Mouse (Mus musculus) heart, adult 2 months (tissue): ENCODE data around the gene Tbc1d4.

Source experiments
- CTCF ChIP-seq: fragments of 200-600 bp; IDR thresholded peaks from 2 replicates; pipeline ENCODE4 v1.8.1; 2022; ENCODE audit warnings: antibody characterized with exemption, mild to moderate bottlenecking, moderate library complexity
- POLR2A ChIP-seq: fragments of 200-500 bp; IDR thresholded peaks from 2 replicates; pipeline ENCODE4 v1.6.1; 2011; ENCODE audit warnings: mild to moderate bottlenecking, low read depth, low read length, control low read depth; ENCODE audit not compliant: insufficient read depth

GRCm38 (mm10) chr14:101527420-101527996, 81.5 kb downstream of the Tbc1d4 start:
- TF ChIP-seq POLR2A (no peak), CTCF (no peak)
